Mouse (Mus musculus): ENCODE results near the gene Dab2ip. TPM values are rescaled to one million over a fixed set of nuclear protein-coding genes. Genes with fewer than 3 reads are reported as not detected.

The Dab2ip gene
- polyA plus RNA-seq, 1 experiment from 2014 or later = 46.6 TPM

GRCm38 (mm10) chr2:35767834-35768537, 209.9 kb downstream of the Dab2ip start:
- WGBS = 25% methylated on average over 14 of the region's 14 CpGs
- Histone ChIP-seq H3K4me3 (ENCODE audit: control insufficient read depth in 1 of 2, insufficient read depth in 1 of 2, low read depth in 1 of 2, low read length in 2 of 2) (no peak overlapping the region), H3K9me3 (ENCODE audit: control insufficient read depth, low read length) (no peaks in the 10 kb centered on the region), H3K27me3 (ENCODE audit: control insufficient read depth, insufficient read depth, low read length) (no peaks in the 10 kb centered on the region), H3K36me3 (ENCODE audit: control insufficient read depth, insufficient read depth, low read length) (no peaks in the 10 kb centered on the region), H3K4me1 (ENCODE audit: control insufficient read depth in 2 of 2, insufficient read depth in 2 of 2, low read length in 2 of 2) (peaks cover 26 to 38% of the 10 kb centered on the region in 2 experiments), H3K4me2 (ENCODE audit: low read length) (0 out of 2 replicates have a peak overlapping the region, but pooled peaks have one; percentile 6), H3K9ac (ENCODE audit: low read length) (0 out of 2 replicates have a peak overlapping the region, but pooled peaks have one; percentile 2), H3K27ac (replicated peaks in 1 of 2; ENCODE audit: control insufficient read depth in 1 of 2, insufficient read depth in 1 of 2, low read depth in 2 of 2, low read length in 2 of 2) (peak overlapping the region; percentile 65 to 80)
- ATAC-seq (ENCODE audit: insufficient number of reproducible peaks, insufficient read depth, low FRiP score, low read depth) = 0 out of 2 replicates have a peak, but pooled peaks have one; percentile 11

GRCm38 (mm10) chr2:35768538-35769238, 210.6 kb downstream of the Dab2ip start:
- peak overlapping the region; percentile 34; the same call in 1 of the 2 replicates for H3K9ac ChIP-seq (ENCODE audit: low read length)
- no peaks in the 10 kb centered on the region for H3K9me3 ChIP-seq (ENCODE audit: control insufficient read depth, low read length)
- 33% methylated on average over 4 of the region's 4 CpGs for WGBS
- no peak overlapping the region for H3K4me2 ChIP-seq (ENCODE audit: low read length)
- no peaks in the 10 kb centered on the region for H3K27me3 ChIP-seq (ENCODE audit: control insufficient read depth, insufficient read depth, low read length)
- peak overlapping the region; percentile 65 to 80; a peak in 3 of 4 replicates for H3K27ac ChIP-seq (replicated peaks in 1 of 2; ENCODE audit: control insufficient read depth in 1 of 2, insufficient read depth in 1 of 2, low read depth in 2 of 2, low read length in 2 of 2)
- peaks cover 26 to 38% of the 10 kb centered on the region in 2 experiments for H3K4me1 ChIP-seq (ENCODE audit: control insufficient read depth in 2 of 2, insufficient read depth in 2 of 2, low read length in 2 of 2)
- no peak overlapping the region for H3K4me3 ChIP-seq (ENCODE audit: control insufficient read depth in 1 of 2, insufficient read depth in 1 of 2, low read depth in 1 of 2, low read length in 2 of 2)
- H3K36me3 ChIP-seq (ENCODE audit: control insufficient read depth, insufficient read depth, low read length) = no peaks in the 10 kb centered on the region
- ATAC-seq (ENCODE audit: insufficient number of reproducible peaks, insufficient read depth, low FRiP score, low read depth) = peak; percentile 14; the same call in 1 of the 2 replicates

- no peaks in the 10 kb centered on the region for H3K9me3 ChIP-seq (ENCODE audit: control insufficient read depth, low read length)
- no peaks in the 10 kb centered on the region for H3K36me3 ChIP-seq (ENCODE audit: control insufficient read depth, insufficient read depth, low read length)
- no peaks in the 10 kb centered on the region for H3K27me3 ChIP-seq (ENCODE audit: control insufficient read depth, insufficient read depth, low read length)
- H3K4me1 ChIP-seq (ENCODE audit: control insufficient read depth in 2 of 2, insufficient read depth in 2 of 2, low read length in 2 of 2) = peaks cover 24 to 38% of the 10 kb centered on the region in 2 experiments
- H3K4me2 ChIP-seq (ENCODE audit: low read length) = no peak overlapping the region
- 57% methylated on average over 12 of the region's 12 CpGs for WGBS
- no peak for ATAC-seq (ENCODE audit: insufficient number of reproducible peaks, insufficient read depth, low FRiP score, low read depth)
- H3K27ac ChIP-seq (replicated peaks in 1 of 2; ENCODE audit: control insufficient read depth in 1 of 2, insufficient read depth in 1 of 2, low read depth in 2 of 2, low read length in 2 of 2) = no peak overlapping the region; a peak in 1 of 4 replicates
- H3K4me3 ChIP-seq (ENCODE audit: control insufficient read depth in 1 of 2, insufficient read depth in 1 of 2, low read depth in 1 of 2, low read length in 2 of 2) = no peak overlapping the region
- no peak overlapping the region; the same call in 1 of the 2 replicates for H3K9ac ChIP-seq (ENCODE audit: low read length)
Measured at GRCm38 (mm10) chr2:35769398-35769797, 211.3 kb downstream of the Dab2ip start.

- Histone ChIP-seq H3K27ac (replicated peaks in 1 of 2; ENCODE audit: control insufficient read depth in 1 of 2, insufficient read depth in 1 of 2, low read depth in 2 of 2, low read length in 2 of 2) (no peak overlapping the region), H3K27me3 (ENCODE audit: control insufficient read depth, insufficient read depth, low read length) (no peaks in the 10 kb centered on the region), H3K4me3 (ENCODE audit: control insufficient read depth in 1 of 2, insufficient read depth in 1 of 2, low read depth in 1 of 2, low read length in 2 of 2) (no peak overlapping the region), H3K4me2 (ENCODE audit: low read length) (no peak overlapping the region), H3K9ac (ENCODE audit: low read length) (no peak overlapping the region), H3K9me3 (ENCODE audit: control insufficient read depth, low read length) (no peaks in the 10 kb centered on the region), H3K36me3 (ENCODE audit: control insufficient read depth, insufficient read depth, low read length) (no peaks in the 10 kb centered on the region), H3K4me1 (ENCODE audit: control insufficient read depth in 2 of 2, insufficient read depth in 2 of 2, low read length in 2 of 2) (peaks cover 29 to 48% of the 10 kb centered on the region in 2 experiments)
- WGBS = 69% methylated on average over 2 of the region's 2 CpGs
- no peak for ATAC-seq (ENCODE audit: insufficient number of reproducible peaks, insufficient read depth, low FRiP score, low read depth)
Measured at GRCm38 (mm10) chr2:35770541-35770940, 212.5 kb downstream of the Dab2ip start.

GRCm38 (mm10) chr2:35775651-35776055, 217.6 kb downstream of the Dab2ip start:
- Histone ChIP-seq H3K27ac (replicated peaks in 1 of 2; ENCODE audit: control insufficient read depth in 1 of 2, insufficient read depth in 1 of 2, low read depth in 2 of 2, low read length in 2 of 2) (peak overlapping the region; percentile 65 to 73), H3K36me3 (ENCODE audit: control insufficient read depth, insufficient read depth, low read length) (no peaks in the 10 kb centered on the region), H3K4me3 (ENCODE audit: control insufficient read depth in 1 of 2, insufficient read depth in 1 of 2, low read depth in 1 of 2, low read length in 2 of 2) (peak overlapping the region in 1 of 2 experiments; percentile 10; a peak in 1 of 4 replicates), H3K9me3 (ENCODE audit: control insufficient read depth, low read length) (no peaks in the 10 kb centered on the region), H3K4me1 (ENCODE audit: control insufficient read depth in 2 of 2, insufficient read depth in 2 of 2, low read length in 2 of 2) (peaks cover 28 to 35% of the 10 kb centered on the region in 2 experiments), H3K9ac (ENCODE audit: low read length) (no peak overlapping the region), H3K4me2 (ENCODE audit: low read length) (peak overlapping the region; percentile 46), H3K27me3 (ENCODE audit: control insufficient read depth, insufficient read depth, low read length) (no peaks in the 10 kb centered on the region)
- peak; percentile 72 for ATAC-seq (ENCODE audit: insufficient number of reproducible peaks, insufficient read depth, low FRiP score, low read depth)
- WGBS = 4% methylated on average over 5 of the region's 5 CpGs

- Histone ChIP-seq H3K36me3 (ENCODE audit: control insufficient read depth, insufficient read depth, low read length) (no peaks in the 10 kb centered on the region), H3K4me3 (ENCODE audit: control insufficient read depth in 1 of 2, insufficient read depth in 1 of 2, low read depth in 1 of 2, low read length in 2 of 2) (no peak overlapping the region; a peak in 1 of 4 replicates), H3K9ac (ENCODE audit: low read length) (peak overlapping the region; percentile 42), H3K4me2 (ENCODE audit: low read length) (peak overlapping the region; percentile 46), H3K27ac (replicated peaks in 1 of 2; ENCODE audit: control insufficient read depth in 1 of 2, insufficient read depth in 1 of 2, low read depth in 2 of 2, low read length in 2 of 2) (peak overlapping the region in 1 of 2 experiments; percentile 73; a peak in 2 of 4 replicates), H3K4me1 (ENCODE audit: control insufficient read depth in 2 of 2, insufficient read depth in 2 of 2, low read length in 2 of 2) (peaks cover 28 to 35% of the 10 kb centered on the region in 2 experiments), H3K27me3 (ENCODE audit: control insufficient read depth, insufficient read depth, low read length) (no peaks in the 10 kb centered on the region), H3K9me3 (ENCODE audit: control insufficient read depth, low read length) (no peaks in the 10 kb centered on the region)
- no peak for ATAC-seq (ENCODE audit: insufficient number of reproducible peaks, insufficient read depth, low FRiP score, low read depth)
- WGBS = 73% methylated on average over 9 of the region's 9 CpGs
Measured at GRCm38 (mm10) chr2:35776935-35777334, 218.9 kb downstream of the Dab2ip start.

- H3K27ac ChIP-seq (replicated peaks in 1 of 2; ENCODE audit: control insufficient read depth in 1 of 2, insufficient read depth in 1 of 2, low read depth in 2 of 2, low read length in 2 of 2) = no peak overlapping the region
- H3K9me3 ChIP-seq (ENCODE audit: control insufficient read depth, low read length) = no peaks in the 10 kb centered on the region
- no peak overlapping the region for H3K4me3 ChIP-seq (ENCODE audit: control insufficient read depth in 1 of 2, insufficient read depth in 1 of 2, low read depth in 1 of 2, low read length in 2 of 2)
- 0 out of 2 replicates have a peak overlapping the region, but pooled peaks have one; percentile 4 for H3K4me2 ChIP-seq (ENCODE audit: low read length)
- no peak for ATAC-seq (ENCODE audit: insufficient number of reproducible peaks, insufficient read depth, low FRiP score, low read depth)
- no peaks in the 10 kb centered on the region for H3K36me3 ChIP-seq (ENCODE audit: control insufficient read depth, insufficient read depth, low read length)
- H3K27me3 ChIP-seq (ENCODE audit: control insufficient read depth, insufficient read depth, low read length) = no peaks in the 10 kb centered on the region
- 88% methylated on average over 5 of the region's 5 CpGs for WGBS
- H3K9ac ChIP-seq (ENCODE audit: low read length) = no peak overlapping the region
- peaks cover 33 to 35% of the 10 kb centered on the region in 2 experiments for H3K4me1 ChIP-seq (ENCODE audit: control insufficient read depth in 2 of 2, insufficient read depth in 2 of 2, low read length in 2 of 2)
Measured at GRCm38 (mm10) chr2:35779266-35779665, 221.2 kb downstream of the Dab2ip start.

Data from heart, embryonic 14.5 days (tissue).